Mouse (Mus musculus) hindbrain, embryonic 10.5 days (tissue): Measurements from ENCODE around the gene Afdn. TPM values are rescaled to one million over a fixed set of nuclear protein-coding genes. Genes with fewer than 3 reads are reported as not detected.

Source experiments
- polyA plus RNA-seq: library from polyadenylated mRNA; unstranded; fragments of >200 nt; fragmentation: Nextera tagmentation; extraction: Ambion mirVana; gene quantifications from 2 replicates; pipeline ENCODE4 v1.2.1, GENCODE M21; 2016

Gene Afdn
- polyA plus RNA-seq, 1 experiment from 2014 or later, result 71.0 TPM

Other genes with a start within 250 kb of the Afdn start
- gene Tcte2, start 1.3 kb downstream of the Afdn start, polyA plus RNA-seq, result 4.4 and 7.5 TPM in 2 replicates
- not detected in 2 replicates for gene Gm7168, start 187.8 kb downstream of the Afdn start, polyA plus RNA-seq
- not detected in 2 replicates for gene Gm7356, start 243.2 kb downstream of the Afdn start, polyA plus RNA-seq